Mouse (Mus musculus): ENCODE data around the gene Dnah2. TPM values are rescaled to one million over a fixed set of nuclear protein-coding genes. Genes with fewer than 3 reads are reported as not detected.
A peak's percentile ranks its signal among the peaks of the same experiment; 100 is the strongest.

Dnah2 gene
- polyA plus RNA-seq, 1 experiment from 2014 or later = 2.7 TPM

DNA sequence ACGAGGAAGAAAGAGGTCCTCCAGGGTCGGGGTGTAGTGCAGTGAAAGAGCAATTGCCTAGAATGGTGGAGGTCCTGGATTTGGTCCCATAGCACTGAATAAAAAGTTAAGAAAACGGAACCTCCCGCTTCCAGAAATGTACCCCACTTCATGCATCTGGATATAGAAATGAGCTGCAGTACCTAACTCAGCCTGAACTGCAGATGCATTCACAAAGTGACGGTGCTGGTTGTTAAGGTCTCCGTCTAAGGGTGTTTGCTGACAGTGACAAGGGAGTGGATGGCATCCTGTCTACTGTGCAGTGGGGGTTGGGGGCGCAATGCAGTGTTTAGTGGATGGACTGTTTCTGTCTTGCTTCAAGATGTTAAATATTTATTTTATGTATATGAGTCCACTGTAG, 162.2 kb downstream of the Dnah2 start:
- Histone ChIP-seq H3K4me1 (replicated peaks) (0 out of 2 replicates have a peak, but pooled peaks cover 10% of the 10 kb centered on the region), H3K9me3 (no peaks in the 10 kb centered on the region), H3K36me3 (no peaks in the 10 kb centered on the region), H3K4me2 (no peak overlapping the region), H3K27me3 (no peaks in the 10 kb centered on the region), H3K9ac (no peak overlapping the region), H3K4me3 (no peak overlapping the region), H3K27ac (replicated peaks) (no peak overlapping the region)
- 86% methylated on average over 7 of the region's 7 CpGs for WGBS
- no peak for ATAC-seq (ENCODE audit: low read depth)

DNA sequence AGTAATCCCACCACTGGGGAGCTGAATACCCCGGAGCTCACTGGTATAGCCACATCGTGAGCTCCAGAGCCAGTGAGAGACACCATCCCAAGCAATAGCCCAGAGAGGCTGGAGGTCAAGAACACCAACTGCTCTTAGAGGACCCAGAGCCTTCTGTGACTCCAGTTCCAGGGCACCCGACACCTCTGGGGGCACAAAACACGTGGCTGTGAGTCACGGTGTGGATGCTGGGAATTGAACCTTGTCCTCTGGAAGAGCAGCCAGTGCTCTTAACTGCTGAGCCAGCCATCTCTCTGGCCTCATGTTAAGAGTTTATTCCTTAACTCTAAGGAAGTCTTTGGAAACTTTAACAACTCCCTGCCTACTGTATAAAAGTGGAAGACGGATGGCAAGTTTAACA, 163.9 kb downstream of the Dnah2 start:
- no peak overlapping the region for H3K4me3 ChIP-seq
- H3K4me1 ChIP-seq (replicated peaks) = 0 out of 2 replicates have a peak, but pooled peaks cover 7% of the 10 kb centered on the region
- no peak overlapping the region for H3K9ac ChIP-seq
- no peak overlapping the region for H3K4me2 ChIP-seq
- H3K9me3 ChIP-seq = no peaks in the 10 kb centered on the region
- H3K27me3 ChIP-seq = no peaks in the 10 kb centered on the region
- 84% methylated on average over 6 of the region's 6 CpGs for WGBS
- ATAC-seq (ENCODE audit: low read depth) = no peak
- H3K36me3 ChIP-seq = no peaks in the 10 kb centered on the region
- no peak overlapping the region for H3K27ac ChIP-seq (replicated peaks)

DNA sequence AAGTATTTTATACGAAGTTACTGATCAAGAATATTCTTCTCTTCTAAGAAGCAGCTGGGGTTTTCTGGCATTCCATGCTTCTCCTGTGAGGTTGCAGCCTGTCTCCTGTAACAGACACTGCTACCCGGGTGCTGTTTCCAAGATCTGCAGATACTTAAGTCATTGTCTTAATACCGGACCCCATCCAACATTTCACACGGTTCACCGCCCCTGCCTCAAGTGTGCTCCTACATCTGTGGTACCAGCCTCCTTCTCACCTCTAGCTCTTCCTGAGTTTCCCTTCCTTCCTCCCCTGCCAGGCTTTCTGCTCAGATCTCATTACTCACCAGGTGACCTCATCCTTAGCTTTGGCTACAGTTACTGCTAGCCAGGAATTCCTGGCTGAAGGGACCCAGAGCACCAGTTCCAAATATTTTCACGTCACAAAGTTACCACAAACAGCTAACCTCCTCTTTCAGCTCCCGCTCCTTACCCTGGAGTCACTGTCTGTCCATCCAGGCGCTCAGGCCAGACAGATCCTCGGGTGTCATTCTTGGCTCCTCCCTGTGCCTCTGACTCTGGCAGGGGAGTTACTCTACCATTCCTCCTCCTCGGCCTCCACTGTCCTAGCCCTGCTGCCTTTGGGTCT, 166.3 kb downstream of the Dnah2 start:
- Histone ChIP-seq H3K4me2 (no peak overlapping the region), H3K9ac (0 out of 2 replicates have a peak overlapping the region, but pooled peaks have one; percentile 31), H3K36me3 (no peaks in the 10 kb centered on the region), H3K4me1 (replicated peaks) (no peaks in the 10 kb centered on the region), H3K9me3 (no peaks in the 10 kb centered on the region), H3K27me3 (no peaks in the 10 kb centered on the region), H3K4me3 (no peak overlapping the region), H3K27ac (replicated peaks) (no peak overlapping the region)
- WGBS = 73% methylated on average over 10 of the region's 10 CpGs
- ATAC-seq (ENCODE audit: low read depth) = no peak

DNA sequence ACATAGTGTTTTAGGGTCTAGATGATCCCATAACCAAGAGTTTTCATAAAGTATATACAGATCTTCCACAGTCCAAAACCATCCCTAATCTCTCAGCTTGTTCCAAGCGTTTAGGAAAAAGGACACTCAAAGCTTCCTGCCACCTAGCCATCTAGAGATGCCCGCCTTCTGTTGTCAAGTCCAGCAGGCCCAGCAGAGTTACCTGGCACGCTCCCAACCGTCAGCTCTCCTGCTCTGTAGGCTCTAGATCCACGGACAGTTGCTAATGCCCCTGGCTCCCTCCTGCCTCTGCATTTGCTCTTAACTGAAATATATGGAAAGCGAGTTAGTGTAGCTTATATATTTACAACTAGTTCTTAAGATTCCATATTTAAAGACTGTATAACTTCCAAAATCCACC, 167.6 kb downstream of the Dnah2 start:
- H3K27ac ChIP-seq (replicated peaks) = no peak overlapping the region
- no peak overlapping the region for H3K4me2 ChIP-seq
- no peak overlapping the region for H3K9ac ChIP-seq
- no peaks in the 10 kb centered on the region for H3K27me3 ChIP-seq
- no peaks in the 10 kb centered on the region for H3K4me1 ChIP-seq (replicated peaks)
- no peaks in the 10 kb centered on the region for H3K9me3 ChIP-seq
- H3K36me3 ChIP-seq = no peaks in the 10 kb centered on the region
- no peak for ATAC-seq (ENCODE audit: low read depth)
- WGBS = 88% methylated on average over 6 of the region's 6 CpGs
- no peak overlapping the region for H3K4me3 ChIP-seq

DNA sequence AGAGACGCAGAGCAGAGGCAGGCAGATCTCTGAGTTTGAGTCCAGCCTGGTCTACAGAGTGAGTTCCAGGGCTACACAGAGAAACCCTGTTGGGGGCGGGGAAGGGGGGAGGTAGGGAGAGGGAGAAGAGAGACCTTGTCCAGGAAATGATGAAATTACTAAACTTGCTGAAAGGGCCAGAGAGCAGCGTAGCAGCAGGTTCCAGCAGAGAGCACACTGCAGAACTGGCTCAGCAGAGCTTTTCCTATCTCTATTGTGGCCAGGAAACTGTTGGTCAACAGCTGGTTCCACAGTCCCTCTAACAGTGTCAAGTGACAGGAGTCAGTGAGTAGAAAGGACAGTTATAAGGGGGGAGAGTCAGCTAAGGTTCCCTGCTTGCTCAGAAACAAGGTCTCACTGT, 169.3 kb downstream of the Dnah2 start:
- Histone ChIP-seq H3K4me3 (no peak overlapping the region), H3K27me3 (no peaks in the 10 kb centered on the region), H3K4me1 (replicated peaks) (no peaks in the 10 kb centered on the region), H3K27ac (replicated peaks) (no peak overlapping the region), H3K9ac (no peak overlapping the region), H3K4me2 (no peak overlapping the region), H3K9me3 (no peaks in the 10 kb centered on the region), H3K36me3 (0 out of 2 replicates have a peak, but pooled peaks cover 4% of the 10 kb centered on the region)
- ATAC-seq (ENCODE audit: low read depth) = no peak
- 83% methylated on average over 3 of the region's 3 CpGs for WGBS

DNA sequence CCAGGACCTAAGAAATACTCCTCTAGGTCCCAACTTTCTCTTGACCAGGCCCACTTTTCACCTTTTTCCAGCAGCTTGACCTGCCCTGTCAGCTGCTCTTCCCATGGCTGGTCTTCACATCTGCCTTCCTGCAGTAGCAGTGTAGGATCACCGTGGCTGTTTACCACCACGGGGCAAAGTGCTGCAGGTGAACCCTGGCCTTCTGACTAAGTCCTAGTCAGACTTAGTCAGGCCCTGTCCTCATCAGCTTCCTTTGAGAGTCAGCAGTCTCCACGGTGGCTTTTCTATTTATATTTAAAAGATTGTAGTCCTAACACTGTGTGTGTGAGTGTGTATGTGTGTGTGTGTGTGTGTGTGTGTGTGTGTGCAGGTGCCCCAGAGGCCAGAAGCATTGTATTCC, 171.1 kb downstream of the Dnah2 start:
- no peaks in the 10 kb centered on the region for H3K4me1 ChIP-seq (replicated peaks)
- H3K9ac ChIP-seq = no peak overlapping the region
- 85% methylated on average over 3 of the region's 3 CpGs for WGBS
- no peak overlapping the region for H3K27ac ChIP-seq (replicated peaks)
- no peaks in the 10 kb centered on the region for H3K9me3 ChIP-seq
- H3K4me3 ChIP-seq = no peak overlapping the region
- no peak for ATAC-seq (ENCODE audit: low read depth)
- no peaks in the 10 kb centered on the region for H3K27me3 ChIP-seq
- H3K36me3 ChIP-seq = 0 out of 2 replicates have a peak, but pooled peaks cover 16% of the 10 kb centered on the region
- no peak overlapping the region for H3K4me2 ChIP-seq

DNA sequence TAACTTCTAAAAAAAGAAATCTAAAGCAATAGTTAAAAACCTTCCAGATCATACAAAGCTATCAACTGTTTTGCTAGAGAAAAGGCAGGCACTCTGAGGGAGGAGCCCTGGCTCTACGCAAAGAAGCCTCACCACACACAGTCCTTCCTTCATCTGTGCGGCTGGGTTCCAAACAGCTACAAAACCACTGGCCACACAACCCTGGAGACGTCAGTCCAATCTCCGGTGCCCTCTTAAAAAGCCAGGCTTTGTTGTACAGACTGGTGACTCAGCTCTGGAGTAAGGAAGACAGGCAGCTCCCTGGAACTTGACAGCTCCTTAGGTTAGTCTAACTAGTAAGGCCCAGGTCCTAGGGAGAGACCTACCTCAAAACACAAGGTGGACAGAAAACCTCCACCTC, 173.3 kb downstream of the Dnah2 start:
- Histone ChIP-seq H3K4me2 (no peak overlapping the region), H3K4me3 (no peak overlapping the region), H3K27me3 (no peaks in the 10 kb centered on the region), H3K4me1 (replicated peaks) (peaks cover 21% of the 10 kb centered on the region), H3K36me3 (0 out of 2 replicates have a peak, but pooled peaks cover 20% of the 10 kb centered on the region), H3K27ac (replicated peaks) (no peak overlapping the region), H3K9me3 (no peaks in the 10 kb centered on the region), H3K9ac (no peak overlapping the region)
- WGBS = 83% methylated on average over 4 of the region's 4 CpGs
- ATAC-seq (ENCODE audit: low read depth) = no peak

DNA sequence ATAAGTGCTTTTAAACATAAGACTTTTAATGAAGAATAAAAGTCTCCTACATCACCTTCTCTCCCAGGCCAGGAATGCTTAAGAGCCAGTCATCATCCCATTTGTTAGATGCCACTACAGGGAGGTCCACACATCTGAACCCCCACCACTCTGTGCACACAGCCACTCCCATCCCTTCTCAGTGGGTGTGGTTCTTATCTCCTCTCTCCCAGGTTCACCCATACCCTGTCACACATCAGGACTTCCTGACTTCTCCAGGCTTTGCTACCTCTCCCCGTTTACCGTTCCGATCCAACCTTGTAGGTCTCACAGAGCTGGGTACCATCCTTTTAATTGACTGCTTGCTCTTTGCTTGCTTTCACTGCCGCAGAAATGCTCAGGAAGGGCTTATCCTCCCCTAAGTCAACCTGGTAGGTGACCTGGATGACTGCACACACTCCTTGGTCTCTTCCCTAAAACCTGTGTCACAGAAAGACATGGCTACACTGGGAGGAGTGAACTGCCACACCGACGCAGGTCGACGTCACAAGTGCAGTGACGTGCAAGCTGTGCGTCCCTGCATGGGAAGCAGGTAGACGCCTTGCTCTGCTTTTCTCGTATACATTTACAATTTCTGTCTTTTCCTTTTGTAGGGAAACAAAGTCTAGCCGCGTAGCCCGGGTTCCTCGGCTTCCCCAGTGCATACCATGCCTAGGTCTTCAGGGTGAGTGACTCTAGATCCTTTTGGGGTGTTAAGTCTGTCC, 175.5 kb downstream of the Dnah2 start:
- WGBS = 92% methylated on average over 16 of the region's 16 CpGs
- ATAC-seq (ENCODE audit: low read depth) = no peak
- peaks cover 28% of the 10 kb centered on the region for H3K4me1 ChIP-seq (replicated peaks)
- no peak overlapping the region for H3K4me2 ChIP-seq
- H3K9me3 ChIP-seq = no peaks in the 10 kb centered on the region
- H3K36me3 ChIP-seq = 0 out of 2 replicates have a peak, but pooled peaks cover 20% of the 10 kb centered on the region
- no peak overlapping the region for H3K27ac ChIP-seq (replicated peaks)
- H3K4me3 ChIP-seq = no peak overlapping the region
- no peaks in the 10 kb centered on the region for H3K27me3 ChIP-seq
- H3K9ac ChIP-seq = no peak overlapping the region

DNA sequence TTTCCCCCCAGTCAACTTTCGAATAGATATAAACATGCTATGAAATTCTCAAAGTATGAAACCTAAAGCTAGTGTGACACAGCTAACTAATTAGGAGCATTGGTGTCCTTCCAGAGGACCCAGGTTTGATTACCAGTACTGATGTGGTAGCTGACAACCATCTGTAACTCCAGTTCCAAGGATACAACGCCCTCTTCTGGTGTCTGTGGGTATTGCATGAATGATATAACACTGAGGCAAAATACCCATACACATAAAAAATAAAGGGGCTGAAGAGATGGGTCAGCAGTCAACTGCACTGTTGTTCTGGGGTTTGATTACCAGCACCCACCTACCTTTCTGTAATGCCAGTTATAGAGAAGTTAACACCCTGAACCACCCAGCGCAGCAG, 176.1 kb downstream of the Dnah2 start:
- Histone ChIP-seq H3K4me3 (no peak overlapping the region), H3K9me3 (no peaks in the 10 kb centered on the region), H3K27ac (replicated peaks) (peak overlapping the region; percentile 81; the same call in 1 of the 2 replicates), H3K4me1 (replicated peaks) (peaks cover 33% of the 10 kb centered on the region), H3K4me2 (no peak overlapping the region), H3K27me3 (no peaks in the 10 kb centered on the region), H3K36me3 (0 out of 2 replicates have a peak, but pooled peaks cover 20% of the 10 kb centered on the region), H3K9ac (peak overlapping the region; percentile 18; the same call in 1 of the 2 replicates)
- no peak for ATAC-seq (ENCODE audit: low read depth)
- 65% methylated on average over 3 of the region's 3 CpGs for WGBS

DNA sequence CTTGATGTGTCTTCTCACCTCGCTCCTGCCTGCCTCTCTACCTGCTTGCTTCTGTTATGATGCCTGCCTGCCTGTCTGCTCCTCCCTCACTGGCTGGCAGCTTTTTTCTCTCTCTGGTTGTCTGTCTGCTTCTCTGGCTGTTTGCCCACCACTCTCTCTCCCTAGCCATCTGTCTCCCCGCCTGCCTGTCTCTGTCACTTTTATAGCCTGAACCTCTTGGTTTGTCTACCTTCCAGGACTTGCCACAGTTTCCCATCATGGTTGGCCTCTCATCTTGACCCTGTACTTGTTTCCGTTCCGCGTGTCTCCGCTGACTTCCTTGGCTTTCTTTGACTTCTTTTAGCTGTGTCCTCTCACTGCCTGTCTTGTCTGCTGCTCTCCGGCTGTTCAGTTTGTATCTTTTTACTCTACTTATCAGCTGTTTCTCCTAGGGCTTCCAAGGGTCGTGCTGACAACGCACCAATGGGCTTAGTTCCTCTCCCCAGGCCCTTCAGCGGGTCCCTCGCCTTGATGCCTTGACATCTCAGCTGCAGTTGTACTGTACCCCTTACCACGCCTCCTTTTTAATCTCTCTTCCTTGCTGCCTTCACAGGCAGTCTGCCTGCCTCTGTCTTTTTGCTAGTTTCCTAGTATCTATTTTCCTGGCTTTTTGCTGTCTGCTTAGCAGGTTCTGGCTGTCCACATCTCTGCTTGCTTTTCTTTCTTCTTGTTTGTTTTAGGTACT, 176.7 kb downstream of the Dnah2 start:
- H3K9me3 ChIP-seq = no peaks in the 10 kb centered on the region
- H3K4me1 ChIP-seq (replicated peaks) = peaks cover 38% of the 10 kb centered on the region
- 27% methylated on average over 12 of the region's 12 CpGs for WGBS
- peak overlapping the region; percentile 81 for H3K27ac ChIP-seq (replicated peaks)
- H3K4me3 ChIP-seq = no peak overlapping the region
- H3K36me3 ChIP-seq = 0 out of 2 replicates have a peak, but pooled peaks cover 20% of the 10 kb centered on the region
- H3K27me3 ChIP-seq = no peaks in the 10 kb centered on the region
- H3K9ac ChIP-seq = peak overlapping the region; percentile 18
- ATAC-seq (ENCODE audit: low read depth) = 0 out of 2 replicates have a peak, but pooled peaks have one; percentile 9
- H3K4me2 ChIP-seq = peak overlapping the region; percentile 46

DNA sequence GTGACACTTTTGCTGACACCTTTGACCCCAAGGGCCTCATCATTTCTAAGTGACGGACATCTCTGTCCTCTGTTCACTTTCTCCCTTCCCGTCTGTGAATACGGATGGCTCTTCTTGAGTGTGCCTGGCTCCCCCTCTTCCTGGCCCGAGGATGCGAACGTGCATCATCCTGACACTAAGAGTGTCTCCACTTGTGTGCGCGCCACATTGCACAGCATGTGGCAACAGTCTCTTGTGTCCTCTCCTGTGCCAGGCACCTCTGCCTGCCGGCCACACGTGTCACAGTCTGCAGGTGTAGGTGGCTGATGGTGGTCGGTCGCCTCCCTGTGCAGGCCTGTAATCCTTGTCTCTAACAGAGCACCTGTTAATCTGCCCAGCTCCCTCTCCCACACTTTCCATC, 177.3 kb downstream of the Dnah2 start:
- Histone ChIP-seq H3K9ac (peak overlapping the region; percentile 53), H3K9me3 (no peaks in the 10 kb centered on the region), H3K36me3 (0 out of 2 replicates have a peak, but pooled peaks cover 20% of the 10 kb centered on the region), H3K4me1 (replicated peaks) (peaks cover 43% of the 10 kb centered on the region), H3K4me2 (peak overlapping the region; percentile 46), H3K27ac (replicated peaks) (peak overlapping the region; percentile 81), H3K27me3 (no peaks in the 10 kb centered on the region), H3K4me3 (peak overlapping the region; percentile 2; the same call in 1 of the 2 replicates)
- 15% methylated on average over 12 of the region's 12 CpGs for WGBS
- no peak for ATAC-seq (ENCODE audit: low read depth)

DNA sequence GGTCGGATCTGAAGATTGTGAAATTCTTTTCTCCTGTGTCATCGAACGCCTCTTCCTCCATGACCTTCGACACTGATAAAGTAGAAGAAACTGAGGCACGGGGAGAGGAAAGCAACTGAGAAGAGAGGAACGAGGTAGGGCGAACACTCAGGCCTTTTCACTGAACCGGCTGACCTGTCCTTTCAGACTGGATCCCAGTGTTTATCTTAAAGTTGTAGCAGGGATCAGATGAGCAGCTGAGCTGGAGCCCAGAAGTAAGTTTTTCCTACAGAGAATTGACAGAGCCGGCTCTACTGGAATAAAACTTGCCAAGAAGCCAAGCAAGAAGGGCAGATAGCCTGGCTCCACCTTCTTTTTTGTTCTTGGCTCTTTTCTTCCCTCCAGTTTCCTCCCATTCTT, 178.1 kb downstream of the Dnah2 start:
- peak overlapping the region; percentile 81 for H3K27ac ChIP-seq (replicated peaks)
- ATAC-seq (ENCODE audit: low read depth) = no peak
- H3K4me2 ChIP-seq = peak overlapping the region; percentile 46
- WGBS = 6% methylated on average over 9 of the region's 9 CpGs
- H3K9ac ChIP-seq = peak overlapping the region; percentile 53
- peaks cover 48% of the 10 kb centered on the region for H3K4me1 ChIP-seq (replicated peaks)
- H3K9me3 ChIP-seq = no peaks in the 10 kb centered on the region
- 0 out of 2 replicates have a peak, but pooled peaks cover 20% of the 10 kb centered on the region for H3K36me3 ChIP-seq
- H3K27me3 ChIP-seq = no peaks in the 10 kb centered on the region
- H3K4me3 ChIP-seq = peak overlapping the region; percentile 14

All from neural tube, embryonic 13.5 days (tissue).